Mouse (Mus musculus) embryo, embryonic 9.5 days (tissue): ENCODE data around the gene Sp3.
"Not testable (repeated sequence)": the region's sequence is repeated elsewhere in the genome, so short reads cannot be mapped to it uniquely, and the experiment has no call there.

ENCODE experiments used
- DNase-seq: peaks from one replicate; pipeline ENCODE4 v3.0.0-alpha.2; 2017; ENCODE audit errors: extremely low spot score

The Sp3 gene

DNA sequence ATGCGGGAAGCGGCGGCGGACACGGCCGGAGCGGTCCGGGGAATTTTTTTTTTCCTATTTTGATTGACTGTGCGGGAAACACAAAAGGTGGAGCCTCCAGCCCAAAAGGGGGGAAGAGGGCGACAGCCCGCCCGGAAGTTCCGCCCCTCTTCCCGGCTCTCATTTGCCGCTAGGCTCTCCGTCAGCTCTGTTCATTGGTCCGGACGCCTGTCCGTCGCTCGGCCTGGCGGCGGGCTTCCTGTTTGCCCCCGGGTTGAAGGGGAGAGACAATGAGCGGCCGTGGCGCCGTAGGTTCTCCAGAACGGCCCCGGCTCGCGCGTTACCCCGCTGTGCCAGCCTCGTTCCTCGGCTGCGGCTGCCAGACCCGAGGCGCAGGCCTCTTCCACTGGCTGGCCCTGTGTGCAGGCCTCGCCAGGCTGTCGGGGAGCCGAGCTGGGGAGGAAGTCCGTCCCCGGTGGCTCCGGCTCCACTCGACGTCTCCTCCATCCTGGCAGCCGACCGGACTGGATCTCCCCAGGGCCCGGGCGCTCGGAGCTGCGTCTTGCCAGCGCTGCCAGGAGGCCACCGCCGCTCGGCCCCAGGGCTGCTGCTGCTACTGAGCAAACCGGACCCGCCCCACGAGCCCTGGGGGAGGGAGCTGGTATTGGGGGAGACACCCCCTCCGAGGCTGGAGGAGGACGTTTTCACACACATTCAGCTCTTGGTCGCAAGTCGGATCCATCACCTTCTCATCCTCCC lies at the start of gene Sp3:
Gene Sp3, minus strand, starts transcription at position 110 of the 738 bp plus-strand sequence.
- peak; percentile 97 for DNase-seq

DNA sequence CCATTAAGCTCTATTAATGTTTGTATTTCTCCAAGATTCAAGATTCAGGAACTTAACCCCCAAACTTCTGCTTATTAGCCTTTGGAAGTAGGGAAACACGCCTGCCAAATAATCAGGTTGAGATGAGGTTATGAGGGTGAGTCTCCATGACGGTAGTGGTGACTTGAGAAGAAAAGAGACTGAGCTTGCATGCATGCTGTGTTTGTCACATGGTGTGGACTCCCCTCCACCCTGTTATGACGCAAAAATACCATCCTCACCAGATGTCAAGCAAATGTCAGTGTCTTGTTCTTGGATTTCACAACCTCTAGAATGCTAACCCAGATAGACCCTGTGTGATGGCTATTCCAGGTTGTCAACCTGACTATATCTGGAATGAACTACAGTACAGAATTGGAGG lies 49.6 kb upstream of the Sp3 start:
- DNase-seq: no peak

DNA sequence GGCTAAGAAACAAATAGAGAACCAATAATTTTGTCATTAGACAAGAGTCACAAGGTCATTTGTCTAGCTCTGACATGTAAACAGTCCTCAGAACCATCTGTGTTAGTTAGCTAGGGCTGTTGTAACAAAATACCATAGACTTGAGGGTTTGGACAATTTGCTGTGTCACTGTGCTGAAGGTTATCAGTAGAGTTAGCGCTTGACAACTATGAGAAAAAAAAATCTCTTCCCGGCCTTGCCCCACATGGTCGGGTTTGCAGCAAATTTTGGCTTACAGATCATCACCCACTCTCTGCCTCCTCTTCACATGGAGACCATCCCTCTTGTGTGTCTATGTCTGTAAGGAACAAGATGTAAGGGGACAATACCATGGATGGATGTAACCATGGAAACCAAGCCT lies 47.8 kb upstream of the Sp3 start:
- no peak for DNase-seq

GRCm38 (mm10) chr2:73027126-73027525 lies 46.9 kb upstream of the Sp3 start:
- DNase-seq: no peak

DNA sequence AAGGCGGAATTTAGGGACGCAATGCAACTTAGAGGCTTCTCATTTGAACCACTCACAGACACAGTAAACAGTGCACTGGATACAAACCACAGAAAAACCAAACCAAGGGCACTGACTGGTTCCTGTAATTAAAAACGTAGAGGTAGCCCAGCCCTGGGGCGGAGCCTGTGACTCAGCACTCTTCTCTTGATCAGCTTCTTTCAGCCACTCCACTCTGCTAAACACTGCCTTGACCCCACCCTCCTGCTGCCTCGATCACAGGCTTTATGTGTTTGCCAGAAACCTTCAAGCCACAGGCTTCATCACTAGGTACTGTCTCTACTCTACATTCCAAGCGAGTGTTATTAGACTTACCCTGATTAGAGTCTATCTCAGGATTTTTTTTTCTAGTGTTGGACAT lies 43.6 kb upstream of the Sp3 start:
- no peak for DNase-seq

- no peak for DNase-seq
Observed at GRCm38 (mm10) chr2:73021046-73021445, 40.8 kb upstream of the Sp3 start.

GRCm38 (mm10) chr2:73019371-73020146 lies 39.3 kb upstream of the Sp3 start:
- DNase-seq: no peak

DNA sequence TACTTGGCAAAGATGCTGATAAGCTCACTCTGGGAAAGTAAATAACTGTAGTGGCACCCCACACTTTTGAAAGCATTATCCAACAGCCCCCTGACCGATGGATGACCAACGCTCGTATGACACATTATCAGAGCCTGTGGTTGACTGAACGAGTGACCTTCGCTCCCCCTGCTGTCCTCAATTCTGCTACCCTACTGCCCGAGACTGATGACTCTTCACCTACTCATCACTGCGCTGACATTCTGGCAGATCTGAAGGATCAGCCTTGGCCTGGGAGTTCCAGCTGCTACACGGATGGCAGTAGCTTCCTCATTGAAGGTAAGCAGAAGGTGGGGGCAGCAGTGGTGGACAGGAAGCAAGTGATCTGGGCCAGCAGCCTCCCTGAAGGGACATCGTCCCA lies 33.8 kb upstream of the Sp3 start:
- DNase-seq: not testable (repeated sequence)

- DNase-seq: no peak
Observed at GRCm38 (mm10) chr2:73012636-73013035, 32.4 kb upstream of the Sp3 start.

- DNase-seq: no peak
Observed at GRCm38 (mm10) chr2:73007472-73007871, 27.2 kb upstream of the Sp3 start.

DNA sequence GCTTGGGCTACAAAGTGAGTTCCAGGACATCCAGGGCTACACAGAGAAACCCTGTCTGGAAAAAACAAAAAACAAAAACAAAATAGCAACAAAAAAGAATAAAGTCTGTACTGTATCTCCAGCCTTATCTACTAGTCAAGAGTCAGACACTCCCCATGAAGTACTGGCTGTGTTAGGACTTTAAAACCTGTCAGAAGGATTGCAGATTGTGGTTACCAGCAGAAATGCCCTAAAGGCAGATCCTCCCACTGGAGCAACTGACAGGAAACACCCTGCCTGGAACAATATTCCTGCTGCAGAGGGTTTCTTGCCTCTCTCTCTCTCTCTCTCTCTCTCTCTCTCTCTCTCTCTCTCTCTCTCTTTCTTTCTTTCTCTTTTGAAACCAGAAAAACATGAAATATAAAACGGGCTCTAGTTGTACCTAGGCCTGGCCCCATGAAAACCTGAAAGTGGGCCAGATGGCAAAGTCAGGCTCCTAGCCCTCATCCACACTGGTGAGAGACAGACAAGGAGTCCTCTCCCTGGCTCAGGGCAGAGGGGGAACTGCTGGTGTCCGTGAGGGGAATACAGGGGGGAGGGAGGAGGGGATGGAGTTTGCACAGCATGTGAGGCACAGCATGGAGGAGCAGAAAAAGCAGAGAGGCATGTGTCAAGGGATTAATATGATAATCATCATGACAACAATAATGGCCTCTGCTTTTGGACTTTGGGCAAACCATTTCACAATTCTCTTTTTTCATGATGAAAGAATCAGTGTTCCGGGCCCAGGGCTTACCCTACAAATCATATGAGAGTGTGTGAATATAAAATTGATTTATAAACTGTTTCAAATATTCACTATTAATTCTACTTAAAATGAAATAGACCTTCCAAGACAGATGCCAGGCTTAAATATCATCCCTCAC lies 25.6 kb upstream of the Sp3 start:
- no peak for DNase-seq

DNA sequence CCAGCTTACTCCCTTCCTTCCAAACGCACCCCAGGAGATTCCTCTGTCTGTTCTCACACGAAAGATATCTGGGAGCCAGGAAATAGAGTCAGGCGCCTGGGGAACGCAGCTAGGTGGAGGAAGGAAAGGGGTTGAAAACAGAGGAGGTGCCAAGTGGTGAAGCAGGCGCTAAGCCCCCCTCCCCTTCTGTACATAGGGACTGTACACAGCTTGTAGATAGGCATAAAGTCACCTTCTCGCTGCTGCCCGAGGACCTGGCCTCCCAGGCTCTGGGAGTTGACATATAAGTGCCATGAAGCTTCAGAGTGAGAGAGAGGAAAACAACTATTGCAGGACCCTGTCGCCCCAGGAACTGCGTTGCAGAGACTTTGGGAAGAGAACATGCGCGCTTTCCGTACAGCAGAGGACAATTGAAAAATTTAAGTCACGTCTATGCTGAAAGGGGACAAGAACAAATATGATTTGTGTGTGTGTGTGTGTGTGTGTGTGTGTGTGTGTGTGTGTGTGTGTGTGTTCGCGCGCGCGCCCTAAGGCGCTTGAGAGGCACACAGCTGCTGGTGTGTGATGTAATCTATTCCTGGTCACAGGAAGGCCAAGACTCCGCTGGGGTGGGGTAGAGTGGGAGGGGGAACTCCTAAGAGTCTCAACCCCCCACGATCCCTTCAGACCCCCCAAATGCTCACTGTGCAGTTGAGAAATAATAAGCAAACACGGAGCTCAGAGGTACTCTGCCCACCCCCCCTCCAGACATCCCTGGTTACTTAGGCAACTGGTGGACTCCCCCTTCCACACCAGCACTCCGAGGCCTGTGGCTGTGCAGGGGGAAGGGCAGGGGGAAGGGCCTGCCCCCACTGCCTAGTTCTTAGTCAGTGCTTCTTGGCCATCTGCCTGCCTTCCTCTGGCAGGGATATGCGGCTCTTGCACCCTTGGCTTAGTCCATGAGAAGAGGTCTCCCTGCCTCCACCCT lies 23.8 kb upstream of the Sp3 start:
- peak; percentile 52 for DNase-seq

DNA sequence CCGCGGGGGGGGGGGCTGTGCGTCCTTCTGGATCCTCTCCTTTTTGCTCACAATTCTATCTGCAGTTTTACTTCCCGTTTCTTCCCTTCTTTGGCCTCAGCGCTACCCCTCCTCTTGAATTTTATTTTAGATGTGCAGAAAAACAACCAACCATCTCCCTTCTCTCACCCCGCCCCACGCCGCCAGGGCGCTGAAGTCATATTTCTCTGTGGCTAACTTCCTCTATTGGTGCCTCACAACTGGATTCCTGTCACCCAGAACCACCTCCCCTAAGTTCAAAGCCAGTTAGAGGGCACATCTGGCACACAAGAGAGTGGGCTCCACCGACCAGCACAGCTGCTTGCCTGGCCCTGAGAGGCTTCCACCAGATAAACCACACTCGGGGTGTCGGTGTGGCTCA lies 22.8 kb upstream of the Sp3 start:
- no peak for DNase-seq

- DNase-seq: no peak
Observed at GRCm38 (mm10) chr2:73002451-73002850, 22.2 kb upstream of the Sp3 start.

- DNase-seq: no peak
Observed at GRCm38 (mm10) chr2:73001994-73002393, 21.7 kb upstream of the Sp3 start.

GRCm38 (mm10) chr2:73000194-73000593 lies 19.9 kb upstream of the Sp3 start:
- no peak for DNase-seq

GRCm38 (mm10) chr2:72997586-72997985 lies 17.3 kb upstream of the Sp3 start:
- no peak for DNase-seq

- DNase-seq: no peak
Observed at GRCm38 (mm10) chr2:72996808-72997378, 16.6 kb upstream of the Sp3 start.

DNA sequence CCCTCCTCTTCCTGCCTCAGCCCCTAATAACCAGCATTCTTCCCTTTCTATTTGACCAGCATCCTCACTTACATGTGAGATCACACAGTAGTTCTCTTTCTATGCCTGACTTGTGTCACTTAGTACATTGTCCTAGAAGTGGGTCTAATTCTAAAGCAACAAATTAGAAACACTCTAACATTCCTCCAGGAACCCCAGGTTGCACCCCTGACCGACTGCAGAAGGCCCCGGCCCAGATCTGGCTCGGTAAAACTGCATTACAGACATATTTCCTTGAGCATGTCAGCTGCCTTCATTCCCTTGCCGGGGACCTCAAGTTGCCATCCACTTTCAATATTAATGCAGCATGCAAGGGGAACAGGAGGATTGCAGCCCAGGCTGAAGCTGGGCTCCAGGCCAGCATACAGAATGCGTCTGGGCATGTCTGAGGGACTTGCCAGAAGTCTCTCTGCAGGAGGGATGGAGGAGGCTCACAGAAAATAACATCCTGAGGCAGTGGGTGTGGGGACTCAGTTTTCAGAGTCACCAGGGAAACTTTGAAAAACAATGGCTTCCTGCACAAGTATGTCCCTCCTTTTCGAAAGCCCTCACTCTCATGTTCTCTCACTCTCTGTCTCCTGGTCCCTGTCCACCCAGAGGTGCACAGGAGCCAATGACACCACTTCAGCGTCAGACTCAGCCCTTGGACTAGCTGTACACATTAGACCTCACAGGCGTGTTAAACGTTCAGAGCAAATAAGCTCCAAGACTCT lies 15.3 kb upstream of the Sp3 start:
- no peak for DNase-seq

- no peak for DNase-seq
Observed at GRCm38 (mm10) chr2:72994165-72994564, 13.9 kb upstream of the Sp3 start.
